Mouse (Mus musculus): ENCODE data around the gene Dennd1b.

DNA sequence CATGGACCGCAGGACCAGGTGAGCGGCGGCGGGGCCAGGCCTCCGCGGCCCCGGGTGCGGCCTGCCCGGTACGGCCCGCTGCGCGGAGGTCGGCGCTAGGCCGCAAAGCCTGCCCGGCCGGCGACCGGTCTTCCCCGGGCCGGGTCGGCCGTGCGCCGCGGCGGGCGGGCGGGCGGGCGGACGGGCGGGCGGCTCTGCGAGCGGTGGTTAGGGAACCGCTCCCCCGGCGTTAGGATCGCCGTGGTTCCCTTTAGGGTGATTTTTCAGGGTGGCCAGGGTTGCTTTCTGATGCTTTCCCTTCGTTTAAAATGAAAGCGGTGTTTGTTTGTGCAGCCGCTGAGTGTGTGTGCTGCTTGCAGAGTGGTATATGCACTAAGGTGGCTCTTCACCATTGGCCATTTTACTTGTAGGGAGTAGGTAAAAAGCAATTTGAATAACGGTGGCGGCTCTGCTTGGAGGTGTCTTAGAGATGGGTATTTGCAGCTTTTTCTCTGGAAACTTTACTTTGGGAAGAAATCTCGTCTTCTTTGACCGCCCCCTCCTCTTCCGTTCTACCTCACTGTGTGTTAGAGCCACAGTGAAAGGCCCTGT is 728 bp downstream of the Dennd1b start:
- TF ChIP-seq CTCF (conservative IDR thresholded peaks at IDR 0.05; ENCODE audit: insufficient read depth, insufficient read length, low read depth, low read length) (no peak), POLR2A (IDR thresholded peaks at IDR 0.05; ENCODE audit: low read depth, low read length) (no peak)
